Mouse (Mus musculus): ENCODE measurements around the gene Mylk2.

- TF ChIP-seq CTCF (IDR thresholded peaks at IDR 0.05; ENCODE audit: low read depth) (no peak), EP300 (IDR thresholded peaks at IDR 0.05; ENCODE audit: low read depth) (no peak)
Observed at GRCm38 (mm10) chr2:152863346-152863745, 47.8 kb upstream of the Mylk2 start.

Measured in liver, embryonic 14.5 days (tissue).